Mouse (Mus musculus): ENCODE measurements around the gene Eif2b1.
A peak's percentile ranks its signal among the peaks of the same experiment; 100 is the strongest.
"Not testable (repeated sequence)": the region's sequence is repeated elsewhere in the genome, so short reads cannot be mapped to it uniquely, and the experiment has no call there.

Eif2b1 gene

GRCm38 (mm10) chr5:124550737-124551136 is 28.2 kb downstream of the Eif2b1 start:
- not testable (repeated sequence) for DNase-seq (ENCODE audit: low spot score)

GRCm38 (mm10) chr5:124541602-124541973 is 37.3 kb downstream of the Eif2b1 start:
- DNase-seq (ENCODE audit: low spot score): no peak

- DNase-seq (ENCODE audit: low spot score): no peak
Observed at GRCm38 (mm10) chr5:124540905-124541601, 37.9 kb downstream of the Eif2b1 start.

GRCm38 (mm10) chr5:124540383-124540786 is 38.5 kb downstream of the Eif2b1 start, which contains the start of gene Tmed2:
Gene Tmed2, plus strand, starts transcription at chr5:124540695.
- DNase-seq (ENCODE audit: low spot score): peak; percentile 86

GRCm38 (mm10) chr5:124539905-124540304 is 39.0 kb downstream of the Eif2b1 start:
- DNase-seq (ENCODE audit: low spot score): no peak

- DNase-seq (ENCODE audit: low spot score): peak; percentile 82
Observed at GRCm38 (mm10) chr5:124538813-124539792, 39.8 kb downstream of the Eif2b1 start.

GRCm38 (mm10) chr5:124536776-124537175 is 42.2 kb downstream of the Eif2b1 start:
- no peak for DNase-seq (ENCODE audit: low spot score)

- DNase-seq (ENCODE audit: low spot score): no peak
Observed at GRCm38 (mm10) chr5:124535016-124535415, 43.9 kb downstream of the Eif2b1 start.

- DNase-seq (ENCODE audit: low spot score): no peak
Observed at GRCm38 (mm10) chr5:124532451-124532850, 46.5 kb downstream of the Eif2b1 start.

GRCm38 (mm10) chr5:124531583-124531930 is 47.4 kb downstream of the Eif2b1 start:
- no peak for DNase-seq (ENCODE audit: low spot score)

GRCm38 (mm10) chr5:124530655-124531582 is 48.0 kb downstream of the Eif2b1 start, which contains the start of gene Rilpl1:
Gene Rilpl1, minus strand, starts transcription at chr5:124531391.
- DNase-seq (ENCODE audit: low spot score): no peak

GRCm38 (mm10) chr5:124529697-124530096 is 49.2 kb downstream of the Eif2b1 start:
- no peak for DNase-seq (ENCODE audit: low spot score)

GRCm38 (mm10) chr5:124529191-124529651 is 49.7 kb downstream of the Eif2b1 start:
- DNase-seq (ENCODE audit: low spot score): no peak

- no peak for DNase-seq (ENCODE audit: low spot score)
Observed at GRCm38 (mm10) chr5:124528791-124529190, 50.1 kb downstream of the Eif2b1 start.

GRCm38 (mm10) chr5:124528351-124528750 is 50.6 kb downstream of the Eif2b1 start:
- no peak for DNase-seq (ENCODE audit: low spot score)

- DNase-seq (ENCODE audit: low spot score): no peak
Observed at GRCm38 (mm10) chr5:124524943-124525342, 54.0 kb downstream of the Eif2b1 start.

- DNase-seq (ENCODE audit: low spot score): no peak
Observed at GRCm38 (mm10) chr5:124523032-124523431, 55.9 kb downstream of the Eif2b1 start.

- no peak for DNase-seq (ENCODE audit: low spot score)
Observed at GRCm38 (mm10) chr5:124521588-124521987, 57.3 kb downstream of the Eif2b1 start.

Measured in layer of hippocampus, adult 9-10 months (tissue).